Mouse (Mus musculus): ENCODE results near the gene Gm3739. TPM values are rescaled to one million over a fixed set of nuclear protein-coding genes. Genes with fewer than 3 reads are reported as not detected.
"Not testable (repeated sequence)": the region's sequence is repeated elsewhere in the genome, so short reads cannot be mapped to it uniquely, and the experiment has no call there.

Gm3739 gene
- 1.4 and 1.8 TPM in 2 replicates for polyA plus RNA-seq (2014; fragmentation: Nextera tagmentation; extraction: Ambion mirVana)

GRCm38 (mm10) chr14:7314661-7315060, at the start of gene Gm3739:
Gene Gm3739 (minus strand): TSS chr14:7315049.
- ATAC-seq (replicated peaks; ENCODE audit: low FRiP score); H3K36me3 ChIP-seq (ENCODE audit: control insufficient read depth, insufficient read depth, low read length); H3K27me3 ChIP-seq (ENCODE audit: control insufficient read depth, insufficient read depth, low read length); H3K27ac ChIP-seq (ENCODE audit: low read depth, low read length); H3K9me3 ChIP-seq (ENCODE audit: control insufficient read depth, low read length); H3K4me1 ChIP-seq (replicated peaks; ENCODE audit: control insufficient read depth, insufficient read depth, low read length); DNase-seq (ENCODE audit: low spot score): not testable (repeated sequence)
- 0% methylated on average over 12 of the region's 35 CpGs for WGBS
- Histone ChIP-seq H3K4me3 (ENCODE audit: low read depth, low read length) (peak within 1 kb of the TSS; percentile 47), H3K4me2 (ENCODE audit: low read depth, low read length, severe bottlenecking) (peak within 1 kb of the TSS; percentile 53), H3K9ac (ENCODE audit: low read length) (peak within 1 kb of the TSS; percentile 62)

- H3K9ac ChIP-seq (ENCODE audit: low read length); H3K36me3 ChIP-seq (ENCODE audit: control insufficient read depth, insufficient read depth, low read length); H3K4me3 ChIP-seq (ENCODE audit: low read depth, low read length); H3K9me3 ChIP-seq (ENCODE audit: control insufficient read depth, low read length); H3K27ac ChIP-seq (ENCODE audit: low read depth, low read length); H3K27me3 ChIP-seq (ENCODE audit: control insufficient read depth, insufficient read depth, low read length); H3K4me1 ChIP-seq (replicated peaks; ENCODE audit: control insufficient read depth, insufficient read depth, low read length); H3K4me2 ChIP-seq (ENCODE audit: low read depth, low read length, severe bottlenecking); ATAC-seq (replicated peaks; ENCODE audit: low FRiP score); DNase-seq (ENCODE audit: low spot score): not testable (repeated sequence)
- no CpG with 5 or more reads among the region's 1 CpGs for WGBS
These were observed 17.4 kb upstream of the Gm3739 start, which contains the start of gene Gm5797 for GRCm38 (mm10) chr14:7332295-7332694. Gene Gm5797 (minus strand): TSS chr14:7332395.

GRCm38 (mm10) chr14:7315093-7315492, 244 bp upstream of the Gm3739 start:
- H3K9me3 ChIP-seq (ENCODE audit: control insufficient read depth, low read length); ATAC-seq (replicated peaks; ENCODE audit: low FRiP score); H3K27me3 ChIP-seq (ENCODE audit: control insufficient read depth, insufficient read depth, low read length); H3K4me1 ChIP-seq (replicated peaks; ENCODE audit: control insufficient read depth, insufficient read depth, low read length); H3K36me3 ChIP-seq (ENCODE audit: control insufficient read depth, insufficient read depth, low read length); H3K27ac ChIP-seq (ENCODE audit: low read depth, low read length): not testable (repeated sequence)
- WGBS: 1% methylated on average over 10 of the region's 19 CpGs
- H3K4me2 ChIP-seq (ENCODE audit: low read depth, low read length, severe bottlenecking): peak overlapping the region; percentile 53
- H3K9ac ChIP-seq (ENCODE audit: low read length): peak overlapping the region; percentile 62
- peak; percentile 81 for DNase-seq (ENCODE audit: low spot score)
- peak overlapping the region; percentile 47 for H3K4me3 ChIP-seq (ENCODE audit: low read depth, low read length)

GRCm38 (mm10) chr14:7264614-7265013, 50.2 kb downstream of the Gm3739 start, which contains the start of gene Gm3727:
Gene Gm3727 (minus strand): TSS chr14:7264714.
- not testable (repeated sequence) for H3K27me3 ChIP-seq (ENCODE audit: control insufficient read depth, insufficient read depth, low read length); H3K4me3 ChIP-seq (ENCODE audit: low read depth, low read length); H3K27ac ChIP-seq (ENCODE audit: low read depth, low read length); DNase-seq (ENCODE audit: low spot score); H3K4me2 ChIP-seq (ENCODE audit: low read depth, low read length, severe bottlenecking); H3K4me1 ChIP-seq (replicated peaks; ENCODE audit: control insufficient read depth, insufficient read depth, low read length); H3K9me3 ChIP-seq (ENCODE audit: control insufficient read depth, low read length); ATAC-seq (replicated peaks; ENCODE audit: low FRiP score); H3K9ac ChIP-seq (ENCODE audit: low read length); H3K36me3 ChIP-seq (ENCODE audit: control insufficient read depth, insufficient read depth, low read length)
- 83% methylated on average over 3 of the region's 3 CpGs for WGBS

Other genes with a start within 250 kb of the Gm3739 start
- 2.7 and 3.3 TPM in 2 replicates for gene Gm3696, start 214.4 kb downstream of the Gm3739 start, polyA plus RNA-seq (2014; fragmentation: Nextera tagmentation; extraction: Ambion mirVana)
- gene Gm6676, start 189.6 kb downstream of the Gm3739 start, polyA plus RNA-seq (2014; fragmentation: Nextera tagmentation; extraction: Ambion mirVana): not detected in 2 replicates
- gene Gm3512, start 140.5 kb downstream of the Gm3739 start, polyA plus RNA-seq (2014; fragmentation: Nextera tagmentation; extraction: Ambion mirVana): 4.1 and 4.4 TPM in 2 replicates
- gene Gm16434, start 120.5 kb downstream of the Gm3739 start, polyA plus RNA-seq (2014; fragmentation: Nextera tagmentation; extraction: Ambion mirVana): not detected in 2 replicates
- gene Gm3727, start 50.3 kb downstream of the Gm3739 start, polyA plus RNA-seq (2014; fragmentation: Nextera tagmentation; extraction: Ambion mirVana): not detected in 2 replicates
- not detected in 2 replicates for gene Gm5797, start 17.3 kb upstream of the Gm3739 start, polyA plus RNA-seq (2014; fragmentation: Nextera tagmentation; extraction: Ambion mirVana)
- gene Gm8374, start 50.1 kb upstream of the Gm3739 start, polyA plus RNA-seq (2014; fragmentation: Nextera tagmentation; extraction: Ambion mirVana): not detected in 2 replicates
- gene Gm3755, start 135.9 kb upstream of the Gm3739 start, polyA plus RNA-seq (2014; fragmentation: Nextera tagmentation; extraction: Ambion mirVana): not detected in 2 replicates
- gene Gm3752, start 168.7 kb upstream of the Gm3739 start, polyA plus RNA-seq (2014; fragmentation: Nextera tagmentation; extraction: Ambion mirVana): 3.0 and 3.6 TPM in 2 replicates

All from forebrain, embryonic 11.5 days (tissue).